Mouse (Mus musculus): ENCODE measurements around the gene Nelfb.
A peak's percentile ranks its signal among the peaks of the same experiment; 100 is the strongest.

Nelfb gene

DNA sequence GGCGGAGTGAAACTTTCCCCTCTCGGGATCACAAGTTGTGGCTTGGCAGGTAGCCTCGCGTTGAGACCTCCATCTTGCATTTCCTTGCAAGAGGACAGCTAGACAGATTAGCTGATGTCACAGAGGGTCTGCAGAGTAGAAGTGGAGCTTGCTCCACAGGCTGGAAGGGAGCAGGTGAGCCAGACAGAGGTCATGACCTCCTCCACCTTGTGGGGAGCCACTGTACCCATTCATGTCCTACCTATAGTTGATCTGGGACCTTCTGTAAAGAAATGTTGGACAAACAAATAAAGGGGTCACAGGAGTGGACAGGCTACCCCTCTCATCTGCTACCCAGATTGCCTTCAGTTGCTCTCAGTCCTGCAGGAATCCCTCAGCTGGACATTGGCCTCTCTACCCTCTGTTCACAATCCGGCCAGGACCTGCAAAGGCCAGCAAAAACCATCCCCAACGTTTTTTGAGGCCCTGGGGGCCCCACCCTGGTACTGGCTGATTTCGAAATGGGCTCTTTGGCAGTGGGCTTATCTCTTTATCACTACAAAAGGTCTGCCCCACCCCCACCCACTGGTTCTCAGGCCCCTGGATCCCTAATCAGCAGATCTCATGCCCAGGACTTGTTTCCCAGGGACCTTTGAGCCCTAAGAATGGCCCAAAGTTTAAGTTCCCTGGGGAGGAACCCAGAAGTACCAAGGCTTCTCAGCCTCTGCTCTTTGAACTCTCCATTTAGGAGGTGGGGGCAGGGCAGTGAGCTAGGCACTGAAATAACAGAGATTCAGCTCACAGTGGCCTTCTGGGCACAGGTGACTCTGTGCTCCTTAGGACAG lies 36.2 kb downstream of the Nelfb start:
- DNase-seq, result no peak

DNA sequence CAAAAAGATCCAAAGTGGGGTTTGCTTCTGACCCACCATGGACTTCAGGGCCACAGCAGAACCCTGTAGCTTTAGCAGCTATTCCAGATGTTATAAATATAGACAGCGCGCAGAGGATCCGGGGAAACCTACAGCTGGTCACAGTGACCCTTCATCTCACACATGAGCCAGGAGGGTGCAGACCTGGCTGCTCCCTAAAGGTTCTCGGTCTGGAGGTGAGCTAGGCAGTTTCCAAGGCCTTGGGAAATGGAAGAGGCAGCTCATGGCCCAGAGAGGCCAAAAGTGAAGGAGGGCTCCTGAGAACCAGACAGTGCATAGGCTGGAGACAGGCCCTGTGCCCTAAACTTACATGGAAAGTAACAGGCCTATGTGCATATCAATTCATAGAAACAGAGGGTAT lies 37.5 kb downstream of the Nelfb start:
- no peak for DNase-seq

DNA sequence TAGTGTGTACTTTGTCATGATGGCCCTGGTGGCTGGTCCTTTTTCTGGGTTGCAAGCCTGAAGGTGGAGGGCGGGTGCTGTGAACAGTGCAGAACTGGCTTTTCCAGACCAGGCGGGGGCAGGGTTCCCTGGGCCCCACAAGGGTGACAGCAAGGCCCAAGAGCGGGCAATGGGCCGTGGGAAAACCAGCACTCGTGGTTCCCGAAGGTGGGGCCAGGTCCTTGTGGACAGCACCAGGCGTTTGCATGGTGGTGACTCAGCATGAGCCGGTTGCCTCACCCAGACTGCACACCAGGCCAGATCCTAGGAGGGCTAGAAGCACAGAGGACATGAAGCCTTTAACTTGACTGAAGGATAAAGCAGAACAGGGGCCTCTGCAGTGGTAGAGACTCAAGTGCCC lies 38.7 kb downstream of the Nelfb start:
- DNase-seq, result no peak

- no peak for DNase-seq
Measured at GRCm38 (mm10) chr2:25171769-25172153, 39.5 kb downstream of the Nelfb start.

GRCm38 (mm10) chr2:25171101-25171768 lies 40.1 kb downstream of the Nelfb start:
- DNase-seq, result no peak

DNA sequence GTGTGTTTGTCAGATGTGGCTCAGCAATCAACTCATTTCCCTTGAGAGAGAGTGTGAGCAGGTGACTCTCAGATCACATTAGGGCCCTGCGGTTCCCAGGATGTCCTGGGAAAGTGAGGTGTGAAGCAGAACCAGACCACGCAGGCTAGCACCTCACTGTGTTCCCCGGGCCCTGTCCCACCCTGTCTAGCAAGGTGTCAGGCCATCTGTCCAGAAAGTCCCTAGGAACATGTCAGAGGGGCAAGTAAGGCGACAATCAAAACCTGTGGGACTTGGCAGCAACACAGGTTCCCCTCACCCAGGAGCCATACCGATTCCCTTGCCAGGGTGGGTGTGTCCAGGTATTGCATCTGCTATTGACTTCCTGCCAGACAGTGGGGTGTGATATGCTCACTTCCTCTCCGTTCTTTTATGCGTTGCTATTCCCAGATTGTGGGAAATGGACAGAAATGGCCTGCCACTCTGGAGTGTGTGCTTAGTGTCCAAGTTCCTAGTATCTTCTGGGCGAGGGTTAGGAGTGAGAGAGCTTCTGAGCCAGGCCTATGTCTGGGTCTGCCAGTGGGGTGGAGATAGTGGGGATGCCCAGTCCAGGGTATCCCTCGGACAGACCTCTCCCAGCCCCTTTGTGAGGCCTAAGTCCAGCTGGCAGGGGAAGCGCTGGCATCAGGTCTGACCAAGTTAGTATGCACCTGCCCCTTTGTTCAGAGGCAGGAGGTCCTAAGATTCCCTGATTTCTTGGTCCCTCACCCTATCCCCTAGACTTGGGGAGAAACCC lies 40.8 kb downstream of the Nelfb start:
- DNase-seq, result no peak

DNA sequence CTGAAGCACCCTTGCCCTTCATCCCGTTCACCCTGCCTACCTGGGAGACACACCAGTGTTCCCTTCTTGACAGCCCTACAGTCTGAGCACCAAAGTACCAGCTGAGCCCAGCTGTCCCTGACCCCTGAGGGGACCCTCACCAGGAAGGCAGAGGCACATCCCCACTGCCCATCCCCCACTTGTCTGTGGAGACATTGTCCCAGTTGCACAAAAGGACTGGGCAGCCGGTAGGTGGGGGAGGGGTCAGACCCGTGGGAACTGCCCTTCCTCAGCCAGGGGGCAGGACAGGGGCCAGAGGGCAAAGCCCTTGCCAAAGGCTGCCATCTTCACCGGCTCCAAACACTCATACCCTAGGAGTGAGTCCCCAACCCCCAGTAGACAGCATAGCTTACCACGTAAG lies 41.5 kb downstream of the Nelfb start:
- no peak for DNase-seq

DNA sequence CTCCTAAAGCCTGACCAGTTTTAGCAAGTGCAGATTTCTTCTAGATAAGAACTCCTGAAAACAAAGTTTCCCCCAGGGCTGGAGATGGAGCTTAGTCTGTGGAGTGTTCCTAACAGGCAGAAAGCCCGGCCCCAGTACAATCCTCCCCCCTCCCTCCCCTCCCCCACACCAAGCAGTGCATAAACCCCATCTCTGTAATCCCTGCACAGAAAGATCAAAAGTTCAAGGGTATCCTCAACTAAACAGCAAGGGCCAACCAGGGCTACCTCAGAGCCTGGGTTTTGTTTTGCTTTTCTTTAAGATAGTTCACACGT lies 42.7 kb downstream of the Nelfb start:
- no peak for DNase-seq

GRCm38 (mm10) chr2:25167919-25168664 lies 43.2 kb downstream of the Nelfb start:
- DNase-seq, result peak in 1 of 2 experiments; percentile 29

GRCm38 (mm10) chr2:25167481-25167880 lies 43.8 kb downstream of the Nelfb start:
- no peak for DNase-seq

GRCm38 (mm10) chr2:25157655-25158054 lies 53.6 kb downstream of the Nelfb start:
- DNase-seq, result peak in 1 of 2 experiments; percentile 28

DNA sequence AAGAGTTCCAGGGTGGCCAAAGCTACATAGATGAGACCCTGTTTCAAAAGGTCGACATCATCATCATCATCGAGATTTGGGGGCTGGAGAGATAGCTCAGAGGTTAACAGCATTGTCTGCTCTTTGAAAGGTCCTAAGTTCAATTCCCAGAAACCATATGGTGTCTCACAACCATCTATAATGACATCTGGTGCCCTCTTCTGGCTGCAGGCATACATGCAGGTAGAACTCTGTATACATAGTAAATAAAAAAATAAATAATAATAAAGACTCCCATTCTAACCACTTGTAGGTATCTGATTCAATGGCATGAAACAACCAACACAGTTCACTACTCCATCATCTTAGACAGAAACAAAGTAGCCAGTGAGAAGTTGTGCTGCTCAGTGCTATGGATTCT lies 54.3 kb downstream of the Nelfb start:
- DNase-seq, result no peak

DNA sequence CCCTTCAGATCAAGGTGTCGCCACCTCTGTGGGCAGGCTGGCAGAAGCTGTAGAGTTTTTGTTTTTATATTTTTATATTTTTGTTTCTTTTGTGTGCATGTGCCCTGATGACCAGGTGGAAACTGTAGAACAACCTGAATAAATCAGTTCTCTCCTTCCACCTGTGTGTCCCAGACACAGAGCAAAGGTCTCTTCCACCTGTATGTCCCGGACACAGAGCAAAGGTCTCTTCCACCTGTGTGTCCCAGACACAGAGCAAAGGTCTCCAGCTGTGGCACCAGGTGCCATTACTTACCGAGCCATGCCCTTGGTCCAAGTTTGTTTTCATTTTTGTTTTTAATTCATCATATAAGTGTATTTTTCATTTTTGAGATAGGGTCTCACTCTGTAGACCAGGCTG lies 55.1 kb downstream of the Nelfb start:
- no peak for DNase-seq

DNA sequence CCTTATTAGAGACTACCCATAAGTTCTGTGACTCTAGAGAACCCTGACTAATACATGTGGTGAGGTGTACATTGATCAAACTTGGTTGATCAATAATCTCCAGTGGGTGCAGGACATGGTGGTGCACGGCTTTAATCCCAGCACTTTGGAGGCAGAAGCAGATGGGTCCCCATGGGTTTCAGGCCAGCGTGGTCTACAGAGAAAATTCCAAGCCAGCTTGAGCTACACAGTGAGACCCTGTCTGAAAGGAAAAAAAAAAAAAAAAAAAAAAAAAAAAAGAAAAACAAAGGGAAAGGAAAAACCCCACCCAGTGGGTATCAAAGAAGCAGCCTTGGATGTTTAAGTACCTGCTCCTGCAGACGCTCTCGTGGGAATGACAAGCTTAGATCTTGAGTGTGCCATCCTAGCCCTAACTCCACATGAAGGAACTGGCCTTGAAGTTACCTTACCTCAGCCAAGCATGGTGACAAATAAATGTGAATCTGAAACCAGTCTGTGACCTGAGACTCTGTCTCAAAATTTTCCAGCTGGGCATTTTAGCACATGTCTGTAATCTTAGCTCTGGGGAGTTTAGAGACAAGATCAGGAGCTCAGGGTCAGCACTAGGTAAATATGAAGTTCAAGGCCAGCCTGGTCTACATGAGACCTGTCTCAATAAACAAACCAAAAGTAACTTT lies 59.9 kb downstream of the Nelfb start:
- DNase-seq, result no peak

All from cerebellum, postnatal 36 days (tissue).